Comparison of ENCODE assay signal across 12 mouse cellular contexts in genomic region chr17:68134373-68134772, GRCm38 (mm10).
"Had no signal": no experiment of that assay in that cellular context is flagged by ENCODE, and none has a peak within 500 bp of the region (broad histone marks: within the 10 kb centered on the region; RNA-seq: fewer than 3 reads in every experiment).

No protein-coding gene starts in this region.

- H3K9me3 ChIP-seq: liver, embryonic 13.5 days had no signal

- H3K4me3 ChIP-seq: left cerebral cortex, adult 2 months; liver, embryonic 13.5 days had no signal

- DNase-seq: kidney, postnatal 25 days; layer of hippocampus, postnatal 36 days; liver, embryonic 13.5 days; lung, adult 2 months; lung, postnatal 10 days; midbrain, embryonic 14.5 days; thymus, adult 18-20 months; thymus, postnatal 36 days had no signal

- H3K4me2 ChIP-seq: liver, embryonic 13.5 days; midbrain, embryonic 11.5 days had no signal

- H3K27me3 ChIP-seq: liver, embryonic 13.5 days had no signal

- H3K36me3 ChIP-seq: liver, embryonic 13.5 days had no signal

- H3K4me1 ChIP-seq: liver, embryonic 13.5 days had no signal

- H3K9ac ChIP-seq: liver, embryonic 13.5 days had no signal

- H3K27ac ChIP-seq: kidney, postnatal 0 days; left cerebral cortex, adult 2 months; liver, embryonic 13.5 days; macrophage had no signal
